Mouse (Mus musculus): ENCODE results near the gene Ankrd28. TPM values are rescaled to one million over a fixed set of nuclear protein-coding genes. Genes with fewer than 3 reads are reported as not detected.

Ankrd28 gene
- polyA plus RNA-seq, 1 experiment: 26.7 TPM

DNA sequence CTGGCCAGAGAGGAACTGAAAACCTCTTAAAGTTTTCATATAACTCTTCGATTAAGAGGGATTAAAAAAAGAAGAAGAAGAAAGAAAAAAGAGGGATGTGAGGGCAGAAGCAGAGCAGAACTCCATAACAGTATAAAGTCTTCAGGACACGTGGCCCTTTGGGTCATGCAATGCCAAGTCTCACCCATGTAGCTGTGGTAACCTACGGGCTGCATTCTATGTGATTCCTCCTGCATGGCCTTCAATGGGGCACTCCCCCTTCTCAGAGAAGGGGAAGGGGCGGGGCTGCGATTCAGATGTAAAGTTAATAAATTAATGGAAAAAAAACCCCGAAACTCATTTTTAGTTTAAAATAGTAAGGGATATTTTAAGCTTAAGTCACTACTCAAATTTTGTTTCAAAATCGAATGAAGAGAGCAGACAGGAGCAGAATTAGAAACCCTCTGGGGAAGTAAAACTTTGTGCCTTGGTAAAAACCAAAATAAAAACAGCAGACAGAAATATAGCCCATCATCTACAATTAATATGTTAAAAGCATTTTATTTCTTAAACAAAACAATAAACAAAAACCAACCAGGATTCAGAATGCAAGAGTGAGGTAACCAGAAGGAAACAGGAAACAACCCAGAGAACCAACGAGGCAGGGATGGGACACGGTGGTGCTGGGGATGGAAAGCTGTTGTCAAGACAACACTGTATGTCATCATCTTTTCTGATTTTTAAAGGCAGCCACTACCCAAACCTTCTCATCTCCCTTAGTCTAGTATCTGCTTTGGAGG lies 134.1 kb downstream of the Ankrd28 start:
- TF ChIP-seq CTCF (IDR thresholded peaks at IDR 0.05; ENCODE audit: low read depth, low read length): no peak
- no peak for TF ChIP-seq POLR2A (IDR thresholded peaks at IDR 0.05; ENCODE audit: borderline replicate concordance, low read depth, low read length)
- Histone ChIP-seq H3K27ac (ENCODE audit: insufficient read depth, low read depth, low read length) (no peak overlapping the region), H3K4me3 (ENCODE audit: insufficient read depth, low read length) (no peak overlapping the region), H3K4me1 (ENCODE audit: control insufficient read depth, insufficient read depth, low read length) (peaks cover 14% of the 10 kb centered on the region)

DNA sequence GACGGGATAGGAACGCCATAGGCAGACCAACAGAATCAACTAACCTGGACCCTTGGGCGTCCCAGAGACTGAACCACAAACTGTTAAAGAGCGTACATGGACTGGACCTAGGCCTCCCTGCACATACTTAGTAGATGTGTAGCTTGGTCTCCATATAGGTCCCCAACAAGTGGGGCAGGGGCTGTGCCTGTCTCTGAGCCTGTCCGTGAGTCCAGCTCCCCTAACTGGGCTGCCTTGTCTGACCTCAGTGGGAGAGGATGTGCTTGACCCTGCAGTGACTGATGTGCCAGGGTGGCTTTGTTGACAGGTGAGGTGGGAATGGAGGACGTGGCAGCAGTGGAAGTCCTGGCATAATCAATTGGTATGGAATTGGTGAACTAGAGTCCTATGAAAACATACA lies 137.9 kb downstream of the Ankrd28 start:
- Histone ChIP-seq H3K4me3 (ENCODE audit: insufficient read depth, low read length) (no peak overlapping the region), H3K27ac (ENCODE audit: insufficient read depth, low read depth, low read length) (no peak overlapping the region), H3K4me1 (ENCODE audit: control insufficient read depth, insufficient read depth, low read length) (peaks cover 14% of the 10 kb centered on the region)
- TF ChIP-seq POLR2A (IDR thresholded peaks at IDR 0.05; ENCODE audit: borderline replicate concordance, low read depth, low read length) (no peak), CTCF (IDR thresholded peaks at IDR 0.05; ENCODE audit: low read depth, low read length) (no peak)

GRCm38 (mm10) chr14:31686231-31686630 lies 144.2 kb downstream of the Ankrd28 start:
- TF ChIP-seq CTCF (IDR thresholded peaks at IDR 0.05; ENCODE audit: low read depth, low read length): no peak
- TF ChIP-seq POLR2A (IDR thresholded peaks at IDR 0.05; ENCODE audit: borderline replicate concordance, low read depth, low read length): no peak
- Histone ChIP-seq H3K27ac (ENCODE audit: insufficient read depth, low read depth, low read length) (no peak overlapping the region), H3K4me3 (ENCODE audit: insufficient read depth, low read length) (no peak overlapping the region), H3K4me1 (ENCODE audit: control insufficient read depth, insufficient read depth, low read length) (peaks cover 44% of the 10 kb centered on the region)

- Histone ChIP-seq H3K27ac (ENCODE audit: insufficient read depth, low read depth, low read length) (peak overlapping the region; percentile 33), H3K4me1 (ENCODE audit: control insufficient read depth, insufficient read depth, low read length) (peaks cover 49% of the 10 kb centered on the region), H3K4me3 (ENCODE audit: insufficient read depth, low read length) (peak overlapping the region; percentile 22; the same call in 1 of the 2 replicates)
- no peak for TF ChIP-seq CTCF (IDR thresholded peaks at IDR 0.05; ENCODE audit: low read depth, low read length)
- TF ChIP-seq POLR2A (IDR thresholded peaks at IDR 0.05; ENCODE audit: borderline replicate concordance, low read depth, low read length): no peak
These were observed 144.8 kb downstream of the Ankrd28 start for GRCm38 (mm10) chr14:31685680-31686079.

- Histone ChIP-seq H3K27ac (ENCODE audit: insufficient read depth, low read depth, low read length) (peak overlapping the region; percentile 62), H3K4me3 (ENCODE audit: insufficient read depth, low read length) (no peak overlapping the region), H3K4me1 (ENCODE audit: control insufficient read depth, insufficient read depth, low read length) (peaks cover 50% of the 10 kb centered on the region)
- no peak for TF ChIP-seq POLR2A (IDR thresholded peaks at IDR 0.05; ENCODE audit: borderline replicate concordance, low read depth, low read length)
- TF ChIP-seq CTCF (IDR thresholded peaks at IDR 0.05; ENCODE audit: low read depth, low read length): no peak
These were observed 146.0 kb downstream of the Ankrd28 start for GRCm38 (mm10) chr14:31684343-31685040.

GRCm38 (mm10) chr14:31683610-31684009 lies 146.8 kb downstream of the Ankrd28 start:
- H3K4me3 ChIP-seq (ENCODE audit: insufficient read depth, low read length): no peak overlapping the region
- H3K4me1 ChIP-seq (ENCODE audit: control insufficient read depth, insufficient read depth, low read length): peaks cover 54% of the 10 kb centered on the region
- no peak for TF ChIP-seq POLR2A (IDR thresholded peaks at IDR 0.05; ENCODE audit: borderline replicate concordance, low read depth, low read length)
- TF ChIP-seq CTCF (IDR thresholded peaks at IDR 0.05; ENCODE audit: low read depth, low read length): no peak
- no peak overlapping the region for H3K27ac ChIP-seq (ENCODE audit: insufficient read depth, low read depth, low read length)

DNA sequence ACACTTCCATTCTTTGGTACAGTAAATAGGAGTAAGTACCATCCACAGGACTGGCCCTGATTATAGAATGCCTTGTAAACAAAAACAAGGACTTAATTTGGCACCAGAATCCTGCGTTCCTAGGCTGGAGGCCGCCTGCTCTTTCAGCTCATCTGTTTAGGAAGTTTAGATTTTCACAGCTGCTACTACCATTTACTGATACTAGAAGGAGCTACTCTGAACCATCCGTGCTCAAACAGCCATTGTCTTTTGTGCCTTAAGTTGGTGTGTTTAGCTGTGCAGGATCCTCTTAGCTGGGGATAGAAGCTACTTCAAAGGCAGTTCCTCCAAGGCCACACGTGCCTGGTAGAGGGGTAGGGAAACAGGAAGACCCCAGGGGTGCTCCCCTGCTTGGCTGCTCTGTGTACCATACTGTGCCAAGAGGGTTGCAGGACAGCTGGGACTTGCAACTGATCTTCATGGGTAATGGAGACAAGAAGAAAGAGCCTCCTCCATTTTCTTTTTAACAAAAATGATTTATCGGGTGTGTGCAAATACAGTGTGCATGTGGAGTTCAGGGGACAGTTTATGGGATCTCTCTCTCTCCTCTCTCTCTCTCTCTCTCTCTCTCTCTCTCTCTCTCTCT lies 148.4 kb downstream of the Ankrd28 start:
- peaks cover 54% of the 10 kb centered on the region for H3K4me1 ChIP-seq (ENCODE audit: control insufficient read depth, insufficient read depth, low read length)
- no peak overlapping the region for H3K27ac ChIP-seq (ENCODE audit: insufficient read depth, low read depth, low read length)
- H3K4me3 ChIP-seq (ENCODE audit: insufficient read depth, low read length): no peak overlapping the region
- TF ChIP-seq CTCF (IDR thresholded peaks at IDR 0.05; ENCODE audit: low read depth, low read length) (no peak), POLR2A (IDR thresholded peaks at IDR 0.05; ENCODE audit: borderline replicate concordance, low read depth, low read length) (no peak)

- TF ChIP-seq CTCF (IDR thresholded peaks at IDR 0.05; ENCODE audit: low read depth, low read length): no peak
- TF ChIP-seq POLR2A (IDR thresholded peaks at IDR 0.05; ENCODE audit: borderline replicate concordance, low read depth, low read length): no peak
- Histone ChIP-seq H3K27ac (ENCODE audit: insufficient read depth, low read depth, low read length) (no peak overlapping the region), H3K4me3 (ENCODE audit: insufficient read depth, low read length) (no peak overlapping the region), H3K4me1 (ENCODE audit: control insufficient read depth, insufficient read depth, low read length) (peaks cover 53% of the 10 kb centered on the region)
These were observed 149.2 kb downstream of the Ankrd28 start for GRCm38 (mm10) chr14:31681291-31681690.

DNA sequence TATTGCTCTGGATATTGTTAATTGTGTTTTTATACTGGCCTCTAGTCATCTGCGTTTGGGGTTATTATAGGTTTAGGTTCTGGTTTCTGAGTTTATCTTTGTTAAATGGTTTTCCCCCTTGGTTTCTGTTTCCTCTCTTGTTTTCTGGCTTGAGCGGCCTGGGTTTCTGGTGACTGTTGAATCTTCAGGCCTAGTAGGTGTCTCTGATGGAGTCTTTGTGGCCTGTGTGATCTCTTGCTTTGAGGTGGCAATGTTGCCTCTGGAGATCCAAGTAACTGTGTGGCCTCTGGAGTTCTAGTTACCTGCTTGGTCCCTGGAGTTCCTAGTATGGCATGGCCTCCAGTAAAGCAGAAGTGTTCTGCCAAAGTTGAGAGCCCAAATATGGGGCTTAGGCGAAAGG lies 149.8 kb downstream of the Ankrd28 start:
- H3K4me3 ChIP-seq (ENCODE audit: insufficient read depth, low read length): no peak overlapping the region
- TF ChIP-seq POLR2A (IDR thresholded peaks at IDR 0.05; ENCODE audit: borderline replicate concordance, low read depth, low read length) (no peak), CTCF (IDR thresholded peaks at IDR 0.05; ENCODE audit: low read depth, low read length) (no peak)
- H3K27ac ChIP-seq (ENCODE audit: insufficient read depth, low read depth, low read length): no peak overlapping the region
- H3K4me1 ChIP-seq (ENCODE audit: control insufficient read depth, insufficient read depth, low read length): peaks cover 49% of the 10 kb centered on the region
